Mouse (Mus musculus) gastrocnemius, adult 2 months (tissue): ENCODE measurements around the gene Zfp97. TPM values are rescaled to one million over a fixed set of nuclear protein-coding genes. Genes with fewer than 3 reads are reported as not detected.
"Not testable (repeated sequence)": the region's sequence is repeated elsewhere in the genome, so short reads cannot be mapped to it uniquely, and the experiment has no call there.

Source experiments
- DNase-seq: peaks from one replicate; pipeline ENCODE4 v3.0.0; 2022
- H3K27ac ChIP-seq: fragments of 200-600 bp; 2 replicates; pipeline ENCODE4 v1.8.1; 2022; ENCODE audit warnings: mild to moderate bottlenecking
- H3K4me3 ChIP-seq: fragments of 200-600 bp; 2 replicates; pipeline ENCODE4 v1.8.1; 2022; ENCODE audit warnings: mild to moderate bottlenecking, moderate library complexity
- CTCF ChIP-seq: fragments of 200-600 bp; IDR thresholded peaks from 2 replicates; pipeline ENCODE4 v1.8.1; 2022; ENCODE audit warnings: antibody characterized with exemption, mild to moderate bottlenecking, moderate library complexity
- intact Hi-C: fragments of 180-260 bp; cut with DNase I; formaldehyde crosslinking; loops from one replicate; pipeline ENCODE4 v1.15.1; 2025
- long read RNA-seq, 2 experiments: library from polyadenylated mRNA; stranded (forward); transcript quantifications; one replicate each; pipeline ENCODE4 v2.0.0; 2021
- total RNA-seq, 2 experiments: library from RNA; stranded (reverse); gene quantifications; 2 replicates each; pipeline ENCODE4 v1.2.3; 2021

Zfp97 gene
- 1 to 10 TPM; 3.5 to 4.0 TPM for total RNA-seq
- long read RNA-seq, experiment 1, partial matches to known transcripts: 0 of 1 reads
- long read RNA-seq, experiment 1, other reads (novel, unspliced or antisense): 1 of 1 reads
- long read RNA-seq, experiment 2, partial matches to known transcripts: 0 of 5 reads
- long read RNA-seq, experiment 2, other reads (novel, unspliced or antisense): 4 of 5 reads

- H3K27ac ChIP-seq, H3K4me3 ChIP-seq, intact Hi-C loops, DNase-seq: not testable (repeated sequence)
These were observed at the start of gene Zfp97 for GRCm38 (mm10) chr17:17120830-17121502. Gene Zfp97 (plus strand): TSS chr17:17121415.

- DNase-seq, intact Hi-C loops, H3K4me3 ChIP-seq, H3K27ac ChIP-seq: not testable (repeated sequence)
These were observed 57.7 kb downstream of the Zfp97 start for GRCm38 (mm10) chr17:17178757-17179413.

GRCm38 (mm10) chr17:17194761-17195160, 73.5 kb downstream of the Zfp97 start:
- H3K27ac ChIP-seq, intact Hi-C loops: not testable (repeated sequence)

GRCm38 (mm10) chr17:17195178-17195577, 74.0 kb downstream of the Zfp97 start:
- TF ChIP-seq CTCF: no peak
- DNase-seq: no peak
- Histone ChIP-seq H3K27ac (no peak overlapping the region), H3K4me3 (no peak overlapping the region)
- intact Hi-C loops: no loop called here

More at GRCm38 (mm10) chr17:17194761-17195160, 73.5 kb downstream of the Zfp97 start:
- DNase-seq, H3K4me3 ChIP-seq: not testable (repeated sequence)

- DNase-seq, H3K4me3 ChIP-seq, H3K27ac ChIP-seq, intact Hi-C loops: not testable (repeated sequence)
These were observed 74.9 kb downstream of the Zfp97 start for GRCm38 (mm10) chr17:17196111-17196510.

Other genes starting within 250 kb of the Zfp97 start
- gene Zfp960, start 57.3 kb upstream of the Zfp97 start, total RNA-seq: 1 to 10 TPM; 5.0 to 5.7 TPM